Mouse (Mus musculus) forebrain, embryonic 16.5 days (tissue): ENCODE data around the gene Tsc22d4. TPM values are rescaled to one million over a fixed set of nuclear protein-coding genes. Genes with fewer than 3 reads are reported as not detected.

Experiments used
- ATAC-seq: fragments of 200-750 bp; cut with Nextera tagmentation; 2 replicates; pipeline ENCODE4 v1.8.0; 2017; ENCODE audit warnings: mild to moderate bottlenecking, moderate library complexity
- H3K27ac ChIP-seq: fragments of 300-500 bp; sonication (generic); 2 replicates; pipeline ENCODE4 v1.5.1; 2014; ENCODE audit warnings: low read length, control low read depth
- H3K27me3 ChIP-seq: fragments of 300-500 bp; sonication (generic); replicated peaks from 2 replicates; pipeline ENCODE4 v1.6.1; 2014; ENCODE audit warnings: low read length; ENCODE audit not compliant: control insufficient read depth, insufficient read depth
- H3K36me3 ChIP-seq: fragments of 300-500 bp; sonication (generic); 2 replicates; pipeline ENCODE4 v1.6.1; 2014; ENCODE audit not compliant: control insufficient read depth, insufficient read depth
- H3K4me1 ChIP-seq: fragments of 300-500 bp; sonication (generic); replicated peaks from 2 replicates; pipeline ENCODE4 v1.6.1; 2014; ENCODE audit warnings: low read length; ENCODE audit not compliant: control insufficient read depth, insufficient read depth
- H3K4me2 ChIP-seq: fragments of 300-500 bp; sonication (generic); 2 replicates; pipeline ENCODE4 v1.6.1; 2014; ENCODE audit warnings: mild to moderate bottlenecking, low read length, control low read depth
- H3K4me3 ChIP-seq: fragments of 300-500 bp; sonication (generic); replicated peaks from 2 replicates; pipeline ENCODE4 v1.5.1; 2014; ENCODE audit warnings: mild to moderate bottlenecking, low read length, control low read depth
- H3K9ac ChIP-seq: fragments of 300-500 bp; sonication (generic); replicated peaks from 2 replicates; pipeline ENCODE4 v1.6.1; 2014; ENCODE audit warnings: low read depth, low read length, control low read depth
- H3K9me3 ChIP-seq: fragments of 300-500 bp; sonication (generic); 2 replicates; pipeline ENCODE4 v1.6.1; 2016; ENCODE audit warnings: low read length; ENCODE audit not compliant: control insufficient read depth
- whole genome bisulfite sequencing: fragments of 180-500 bp; shearing (Covaris S2); extraction: QIAGEN DNeasy Blood & Tissue Kit; methylation state at CpG from one replicate; pipeline ENCODE4 v1.1.7; 2014; 5-methylcytosine and 5-hydroxymethylcytosine counted together
- polyA plus RNA-seq: library from polyadenylated mRNA; unstranded; fragments of >200 nt; fragmentation: Nextera tagmentation; extraction: Ambion mirVana; gene quantifications from 2 replicates; pipeline ENCODE4 v1.2.1, GENCODE M21; 2015

Gene Tsc22d4
- polyA plus RNA-seq, 1 experiment from 2014 or later = 69.1 TPM

DNA sequence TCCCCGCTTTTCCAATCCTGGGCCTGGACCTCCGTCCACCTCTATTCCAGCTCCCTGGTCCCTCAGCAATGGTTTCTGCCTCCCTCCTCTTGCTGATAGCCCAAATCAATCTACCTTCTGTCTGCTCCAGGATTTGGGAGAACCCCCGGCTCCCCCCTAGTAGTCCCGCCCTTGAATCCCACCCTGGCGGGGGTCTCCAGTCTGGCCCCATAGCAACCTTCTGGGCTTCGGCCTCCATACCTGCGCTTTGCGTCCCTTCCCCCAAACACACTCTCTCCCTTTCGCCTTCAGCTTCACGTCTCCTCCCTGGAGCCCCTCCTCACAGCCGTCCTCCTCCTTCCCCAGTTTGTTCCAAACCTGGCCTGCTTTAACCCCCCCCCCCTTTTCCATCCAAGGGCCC is 5.0 kb upstream of the Tsc22d4 start:
- peak; percentile 15 for ATAC-seq
- Histone ChIP-seq H3K9ac (peak overlapping the region; percentile 79), H3K9me3 (no peaks in the 10 kb centered on the region), H3K27ac (peak overlapping the region; percentile 90), H3K4me3 (peak overlapping the region; percentile 67), H3K4me1 (peaks cover 52% of the 10 kb centered on the region), H3K36me3 (no peaks in the 10 kb centered on the region; the same call in 1 of the 2 replicates), H3K4me2 (peak overlapping the region; percentile 84), H3K27me3 (no peaks in the 10 kb centered on the region)
- 4% methylated on average over 11 of the region's 11 CpGs for WGBS

DNA sequence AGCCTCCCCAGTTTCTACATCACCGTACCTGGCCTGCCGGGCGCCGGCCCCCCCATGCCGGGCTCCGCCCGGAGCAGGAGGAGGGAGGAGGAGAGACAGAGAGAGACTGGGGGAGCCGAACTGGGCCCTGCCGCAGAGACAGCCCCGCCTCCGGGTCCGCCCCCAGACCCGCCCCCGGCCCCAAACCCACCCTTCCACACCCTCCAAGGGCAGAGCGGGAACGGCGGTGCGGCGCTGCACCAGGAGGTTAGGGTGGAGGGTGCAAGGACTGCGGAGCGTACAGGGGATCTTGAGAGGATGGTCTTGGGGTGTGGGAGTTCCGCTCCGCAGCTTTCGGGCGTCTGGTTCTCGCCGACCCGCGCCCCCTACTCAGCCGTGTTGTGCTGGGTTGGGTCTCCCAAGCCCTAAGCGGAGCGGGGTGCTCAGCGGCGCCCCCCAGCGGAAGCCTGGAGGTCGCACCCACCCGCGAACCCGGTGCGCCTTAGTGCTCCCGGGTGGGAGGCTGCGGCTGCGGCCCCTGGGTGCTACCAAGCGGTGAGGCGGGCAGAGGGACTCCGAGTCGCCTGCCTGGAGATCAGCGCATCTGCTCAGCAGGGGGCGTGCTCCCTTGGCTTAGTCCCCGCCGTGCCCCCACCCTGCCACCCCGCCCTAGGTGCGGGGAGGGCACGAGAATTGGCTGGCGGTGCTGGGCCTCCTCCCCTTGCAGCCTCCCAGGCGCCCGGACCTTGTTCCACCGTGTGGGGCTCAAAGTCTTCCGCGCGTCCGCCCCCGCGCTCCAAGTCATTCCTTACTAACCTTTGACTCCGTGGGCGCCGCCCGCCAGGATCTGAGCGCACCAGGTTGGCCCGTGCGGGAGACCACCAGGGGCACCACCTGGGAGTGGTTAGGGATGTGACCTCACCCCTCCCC is 4.3 kb upstream of the Tsc22d4 start, which contains the start of gene Nyap1:
Gene Nyap1 (minus strand): TSS at position 585 of the 909 bp plus-strand sequence.
- peak within 1 kb of the TSS; percentile 79 for H3K9ac ChIP-seq
- H3K36me3 ChIP-seq = no peaks in the 10 kb centered on the region; the same call in 1 of the 2 replicates
- WGBS = under 1% methylated on average over 56 of the region's 71 CpGs
- H3K27ac ChIP-seq = peak within 1 kb of the TSS; percentile 90
- peaks cover 48% of the 10 kb centered on the region for H3K4me1 ChIP-seq
- peak; percentile 90 for ATAC-seq
- H3K27me3 ChIP-seq = no peaks in the 10 kb centered on the region
- H3K4me3 ChIP-seq = peak within 1 kb of the TSS; percentile 67
- no peaks in the 10 kb centered on the region for H3K9me3 ChIP-seq
- H3K4me2 ChIP-seq = peak within 1 kb of the TSS; percentile 84

DNA sequence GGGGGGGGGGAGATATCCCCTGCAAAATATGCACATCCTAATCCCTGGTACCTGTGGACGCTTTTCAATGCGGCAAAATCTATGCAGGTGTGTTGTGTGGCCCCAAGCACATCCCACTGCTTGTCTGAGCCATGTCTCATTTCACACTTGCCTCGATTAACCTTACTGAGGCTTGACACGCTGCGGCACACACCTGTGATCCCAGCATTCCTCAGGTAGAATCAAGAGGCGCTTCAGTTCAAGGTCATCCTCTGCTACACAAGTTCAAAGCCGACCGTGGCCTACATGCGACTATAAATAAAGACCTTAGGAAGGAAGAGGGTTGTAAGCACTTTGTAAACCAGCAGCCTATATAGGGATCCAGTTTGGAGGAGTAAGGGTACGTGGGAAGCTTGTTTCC is 3.5 kb upstream of the Tsc22d4 start:
- WGBS = 80% methylated on average over 10 of the region's 10 CpGs
- Histone ChIP-seq H3K27ac (no peak overlapping the region), H3K27me3 (no peaks in the 10 kb centered on the region), H3K36me3 (no peaks in the 10 kb centered on the region; the same call in 1 of the 2 replicates), H3K9me3 (no peaks in the 10 kb centered on the region), H3K4me1 (peaks cover 53% of the 10 kb centered on the region), H3K9ac (no peak overlapping the region), H3K4me3 (no peak overlapping the region; the same call in 1 of the 2 replicates), H3K4me2 (peak overlapping the region; percentile 84)
- no peak for ATAC-seq

GRCm38 (mm10) chr5:137742836-137743235 is 2.7 kb upstream of the Tsc22d4 start:
- ATAC-seq = no peak
- H3K9me3 ChIP-seq = no peaks in the 10 kb centered on the region
- no peak overlapping the region for H3K9ac ChIP-seq
- no peak overlapping the region for H3K27ac ChIP-seq
- H3K4me1 ChIP-seq = peaks cover 57% of the 10 kb centered on the region
- H3K4me2 ChIP-seq = no peak overlapping the region
- H3K4me3 ChIP-seq = no peak overlapping the region
- H3K27me3 ChIP-seq = no peaks in the 10 kb centered on the region
- H3K36me3 ChIP-seq = no peaks in the 10 kb centered on the region
- 92% methylated on average over 6 of the region's 6 CpGs for WGBS

DNA sequence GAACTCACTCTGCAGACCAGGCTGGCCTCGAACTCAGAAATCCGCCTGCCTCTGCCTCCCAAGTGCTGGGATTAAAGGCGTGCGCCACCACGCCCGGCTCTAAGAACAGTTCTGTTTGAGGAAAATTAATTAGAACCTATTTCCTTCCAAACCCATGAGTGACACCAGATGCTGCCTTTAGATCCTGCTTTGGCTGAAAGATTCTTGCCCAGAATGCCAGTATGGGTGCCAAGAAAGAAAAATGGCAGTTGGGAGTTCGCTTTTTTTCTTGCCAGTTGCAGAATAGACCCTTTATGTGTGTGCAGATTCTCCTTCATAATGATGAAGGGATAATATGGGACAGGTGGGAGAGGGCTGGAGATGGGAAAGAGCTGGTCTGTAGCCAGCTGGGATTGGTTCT is 1.3 kb upstream of the Tsc22d4 start:
- Histone ChIP-seq H3K4me2 (no peak overlapping the region), H3K9me3 (no peaks in the 10 kb centered on the region), H3K27me3 (no peaks in the 10 kb centered on the region), H3K4me1 (peaks cover 57% of the 10 kb centered on the region), H3K36me3 (no peaks in the 10 kb centered on the region), H3K27ac (peak overlapping the region; percentile 31; the same call in 1 of the 2 replicates), H3K4me3 (no peak overlapping the region), H3K9ac (no peak overlapping the region)
- ATAC-seq = no peak
- WGBS = 57% methylated on average over 7 of the region's 7 CpGs

DNA sequence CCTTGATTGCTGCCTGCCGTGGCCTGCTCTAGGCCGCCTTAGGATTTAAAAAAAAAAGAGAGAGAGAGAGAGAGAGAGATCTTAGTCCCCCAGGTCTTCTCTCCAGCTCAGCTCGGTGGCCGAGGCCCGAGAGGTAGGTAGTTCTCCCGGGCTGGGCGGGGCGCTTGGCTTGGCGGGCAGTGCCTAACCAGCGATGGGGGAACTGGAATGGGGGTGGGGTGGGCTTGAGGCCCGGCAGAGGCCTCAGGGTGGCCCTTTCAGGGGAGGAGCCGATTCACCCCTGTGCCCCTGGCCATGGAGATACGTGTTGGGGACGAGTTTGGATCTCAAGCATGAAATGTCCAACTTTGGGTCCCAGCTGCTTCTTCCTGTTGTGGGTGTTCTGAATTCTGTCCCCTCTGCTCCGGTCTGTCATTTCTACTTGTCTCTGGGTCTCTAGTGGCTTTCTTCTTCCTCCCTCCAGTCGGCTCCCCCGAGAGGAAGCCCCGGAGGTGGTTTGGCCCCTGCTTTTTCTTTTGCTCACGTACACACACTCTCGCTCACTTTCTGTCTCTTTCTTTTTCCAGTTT is 836 bp downstream of the Tsc22d4 start:
- WGBS = 0% methylated on average over 20 of the region's 20 CpGs
- Histone ChIP-seq H3K27ac (peak overlapping the region; percentile 93), H3K4me1 (peaks cover 48% of the 10 kb centered on the region), H3K27me3 (no peaks in the 10 kb centered on the region), H3K4me2 (peak overlapping the region; percentile 99), H3K36me3 (no peaks in the 10 kb centered on the region; the same call in 1 of the 2 replicates), H3K9me3 (no peaks in the 10 kb centered on the region), H3K4me3 (peak overlapping the region; percentile 66), H3K9ac (peak overlapping the region; percentile 78)
- ATAC-seq = peak; percentile 11

DNA sequence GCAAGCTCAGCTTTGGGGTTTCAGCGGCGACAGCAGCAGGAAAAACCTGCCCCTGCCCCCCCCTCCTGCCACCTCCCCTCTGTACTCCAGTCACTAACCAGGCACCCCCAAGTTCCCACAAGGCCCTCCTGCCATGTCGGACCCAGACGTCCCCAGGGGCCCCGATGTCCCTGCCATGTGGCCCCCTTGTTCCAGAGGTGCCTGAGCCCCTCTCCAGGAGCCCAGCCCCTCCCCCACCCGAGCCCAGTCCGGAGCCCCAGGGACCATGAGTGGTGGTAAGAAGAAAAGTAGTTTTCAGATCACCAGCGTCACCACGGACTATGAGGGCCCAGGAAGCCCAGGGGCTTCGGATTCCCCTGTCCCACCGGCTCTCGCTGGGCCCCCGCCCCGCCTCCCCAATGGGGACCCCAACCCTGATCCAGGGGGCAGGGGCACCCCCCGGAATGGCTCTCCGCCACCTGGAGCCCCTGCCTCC is 1.4 kb downstream of the Tsc22d4 start:
- Histone ChIP-seq H3K9me3 (no peaks in the 10 kb centered on the region), H3K4me3 (peak overlapping the region; percentile 66), H3K4me1 (peaks cover 42% of the 10 kb centered on the region), H3K27ac (peak overlapping the region; percentile 93), H3K36me3 (peaks cover 3% of the 10 kb centered on the region), H3K9ac (peak overlapping the region; percentile 78), H3K4me2 (peak overlapping the region; percentile 99), H3K27me3 (no peaks in the 10 kb centered on the region)
- ATAC-seq = no peak
- WGBS = under 1% methylated on average over 16 of the region's 16 CpGs

- Histone ChIP-seq H3K9me3 (no peaks in the 10 kb centered on the region), H3K36me3 (peaks cover 5% of the 10 kb centered on the region), H3K4me1 (peaks cover 41% of the 10 kb centered on the region), H3K27me3 (no peaks in the 10 kb centered on the region), H3K9ac (peak overlapping the region; percentile 78), H3K4me3 (peak overlapping the region; percentile 66), H3K27ac (peak overlapping the region; percentile 93), H3K4me2 (peak overlapping the region; percentile 99)
- WGBS = 4% methylated on average over 25 of the region's 26 CpGs
- peak; percentile 19; the same call in 1 of the 2 replicates for ATAC-seq
Observed at GRCm38 (mm10) chr5:137747326-137747961, 1.9 kb downstream of the Tsc22d4 start.
